Comparison of ENCODE assay signal across 11 mouse cellular contexts in the genomic region with DNA sequence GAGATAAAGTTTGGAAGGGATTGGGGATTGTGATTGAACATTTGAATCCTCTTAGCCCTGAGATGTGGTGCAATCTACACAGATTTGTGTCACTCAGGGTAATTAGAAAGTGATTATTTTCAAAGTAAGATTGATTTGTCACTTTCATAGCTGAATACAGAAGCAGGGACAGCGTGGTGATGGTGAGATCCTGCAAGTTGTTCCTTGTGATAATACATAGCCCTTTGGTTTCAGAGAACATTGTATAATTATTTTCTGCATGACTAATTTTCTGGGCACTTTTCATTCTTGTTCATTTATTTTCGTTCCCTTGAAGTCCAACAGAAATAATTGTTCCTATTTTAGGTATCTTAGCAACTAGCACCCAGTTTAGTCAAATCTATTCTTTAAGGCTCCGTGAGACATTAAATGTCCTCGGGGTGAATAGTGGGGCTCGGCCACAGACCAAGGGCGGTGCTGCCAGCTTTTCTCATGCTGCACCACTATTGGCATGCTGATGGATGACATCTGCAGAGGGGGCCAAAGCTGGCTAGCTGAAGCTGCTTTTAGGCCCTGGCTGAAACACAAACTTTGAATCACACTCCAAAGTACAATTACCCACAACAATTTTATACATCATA.
A peak's percentile ranks its signal among the peaks of the same experiment; 100 is the strongest.
DNase-seq lines count a peak whose midpoint lies in the region; ATAC-seq lines count a peak whose summit lies in the region.
"Had no signal": no experiment of that assay in that cellular context is flagged by ENCODE, and none has a peak within 500 bp of the region (broad histone marks: within the 10 kb centered on the region; RNA-seq: fewer than 3 reads in every experiment).

No protein-coding gene starts in this region.

- no peak overlapping the region for H3K9ac ChIP-seq in hindbrain, embryonic 11.5 days (ENCODE audit: low read depth, low read length)
- H3K9ac ChIP-seq in hindbrain, embryonic 13.5 days = no peak overlapping the region
- H3K9ac ChIP-seq: heart, embryonic 15.5 days had no signal

- no peaks in the 10 kb centered on the region; the same call in 1 of the 2 replicates for H3K4me1 ChIP-seq in hindbrain, embryonic 11.5 days (replicated peaks; ENCODE audit: control insufficient read depth, insufficient read depth, low read length)
- H3K4me1 ChIP-seq in hindbrain, embryonic 10.5 days (replicated peaks) = peaks cover 13% of the 10 kb centered on the region
- H3K4me1 ChIP-seq in hindbrain, embryonic 13.5 days (replicated peaks) = peaks cover 25% of the 10 kb centered on the region

- peak; percentile 80 for ATAC-seq in hindbrain, embryonic 11.5 days (ENCODE audit: low FRiP score)
- ATAC-seq in hindbrain, embryonic 13.5 days (ENCODE audit: low FRiP score) = peak; percentile 80

- DNase-seq in hindbrain, embryonic 11.5 days (ENCODE audit: low spot score) = no peak
- DNase-seq in hindbrain, embryonic 10.5 days (ENCODE audit: low spot score) = no peak
- peak; percentile 15 to 36 for DNase-seq in left cerebral cortex, adult 9 months (ENCODE audit: low spot score in 2 of 2)
- DNase-seq in right cerebral cortex, postnatal 25 days = peak; percentile 35
- no peak for DNase-seq in ovary, postnatal 14 days (ENCODE audit: low spot score)
- no peak for DNase-seq in urinary bladder, adult 18-20 months (ENCODE audit: low spot score in 2 of 2)
- no peak for DNase-seq in cerebellum, adult 9-10 months
- DNase-seq: kidney, postnatal 36 days; lung, adult 2 months had no signal

- H3K27me3 ChIP-seq in hindbrain, embryonic 11.5 days (ENCODE audit: control insufficient read depth, insufficient read depth, low read length) = no peaks in the 10 kb centered on the region
- no peaks in the 10 kb centered on the region for H3K27me3 ChIP-seq in hindbrain, embryonic 10.5 days (ENCODE audit: insufficient read depth, poor library complexity, severe bottlenecking)
- no peaks in the 10 kb centered on the region for H3K27me3 ChIP-seq in hindbrain, embryonic 13.5 days
- H3K27me3 ChIP-seq: heart, embryonic 15.5 days had no signal

- H3K27ac ChIP-seq in hindbrain, embryonic 11.5 days (ENCODE audit: low read depth, low read length) = no peak overlapping the region
- no peak overlapping the region for H3K27ac ChIP-seq in hindbrain, embryonic 10.5 days
- no peak overlapping the region for H3K27ac ChIP-seq in hindbrain, embryonic 13.5 days
- H3K27ac ChIP-seq: heart, embryonic 15.5 days had no signal

- H3K9me3 ChIP-seq in hindbrain, embryonic 11.5 days (ENCODE audit: control insufficient read depth, low read length) = no peaks in the 10 kb centered on the region
- H3K9me3 ChIP-seq in hindbrain, embryonic 10.5 days = no peaks in the 10 kb centered on the region
- no peaks in the 10 kb centered on the region for H3K9me3 ChIP-seq in hindbrain, embryonic 13.5 days
- H3K9me3 ChIP-seq: heart, embryonic 15.5 days had no signal

- no peaks in the 10 kb centered on the region for H3K36me3 ChIP-seq in hindbrain, embryonic 11.5 days (ENCODE audit: control insufficient read depth, insufficient read depth, low read length)
- H3K36me3 ChIP-seq in hindbrain, embryonic 10.5 days = no peaks in the 10 kb centered on the region
- no peaks in the 10 kb centered on the region for H3K36me3 ChIP-seq in hindbrain, embryonic 13.5 days
- H3K36me3 ChIP-seq: heart, embryonic 15.5 days had no signal

- WGBS in hindbrain, embryonic 11.5 days = 30% methylated on average over 6 of the region's 6 CpGs
- WGBS in hindbrain, embryonic 10.5 days = 34% methylated on average over 6 of the region's 6 CpGs
- 16% methylated on average over 6 of the region's 6 CpGs for WGBS in hindbrain, embryonic 13.5 days

- H3K4me3 ChIP-seq in hindbrain, embryonic 11.5 days (ENCODE audit: low read depth, low read length) = no peak overlapping the region
- H3K4me3 ChIP-seq in hindbrain, embryonic 10.5 days = no peak overlapping the region
- H3K4me3 ChIP-seq in hindbrain, embryonic 13.5 days = no peak overlapping the region
- H3K4me3 ChIP-seq: heart, embryonic 15.5 days had no signal

- no peak overlapping the region for H3K4me2 ChIP-seq in hindbrain, embryonic 11.5 days (replicated peaks; ENCODE audit: low read depth, low read length)
- H3K4me2 ChIP-seq in hindbrain, embryonic 13.5 days = no peak overlapping the region
- H3K4me2 ChIP-seq: heart, embryonic 15.5 days had no signal

Comparison
In these comparisons a context has a peak if more than half of its experiments do, and no peak if none do; other contexts are left out.
1. DNase-seq: peak in left cerebral cortex, adult 9 months (2 of 2) and right cerebral cortex, postnatal 25 days (single experiment); none in hindbrain, embryonic 11.5 days (single experiment), hindbrain, embryonic 10.5 days (single experiment), ovary, postnatal 14 days (single experiment), urinary bladder, adult 18-20 months (0 of 2) and cerebellum, adult 9-10 months (single experiment).